Mouse (Mus musculus): ENCODE measurements around the gene Usp49. TPM values are rescaled to one million over a fixed set of nuclear protein-coding genes. Genes with fewer than 3 reads are reported as not detected.

The Usp49 gene
- polyA plus RNA-seq, 1 experiment = 4.6 TPM

DNA sequence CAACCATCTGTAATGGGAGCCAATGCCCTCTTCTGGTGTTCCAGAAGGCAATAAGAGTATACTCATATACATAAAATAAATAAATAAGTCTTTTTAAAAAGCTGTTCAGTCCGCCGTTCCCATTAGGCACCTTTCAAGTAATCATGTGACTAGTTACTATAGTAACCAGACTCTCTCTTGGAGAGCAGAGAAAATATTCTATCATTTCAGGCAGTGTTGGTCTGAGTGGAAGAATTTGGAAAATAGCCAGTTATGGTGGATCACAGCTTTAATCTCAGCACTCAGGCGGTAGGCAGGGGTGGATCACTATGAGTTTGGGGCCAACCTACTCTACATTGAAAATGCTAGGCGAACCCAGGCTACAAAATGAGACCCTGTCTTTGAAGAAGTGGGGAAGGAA, 38.7 kb downstream of the Usp49 start:
- Histone ChIP-seq H3K4me1 (ENCODE audit: control insufficient read depth, insufficient read depth, insufficient read length, low read length) (no peaks in the 10 kb centered on the region), H3K36me3 (ENCODE audit: control insufficient read depth, insufficient read depth, low read length) (no peaks in the 10 kb centered on the region), H3K4me3 (ENCODE audit: low read depth, low read length) (no peak overlapping the region), H3K27ac (ENCODE audit: insufficient read depth, low read depth, low read length) (no peak overlapping the region), H3K27me3 (ENCODE audit: control insufficient read depth, insufficient read depth, low read length) (no peaks in the 10 kb centered on the region)
- WGBS = 73% methylated on average over 4 of the region's 4 CpGs
- TF ChIP-seq POLR2A (IDR thresholded peaks at IDR 0.05; ENCODE audit: low read depth, low read length) = no peak
- TF ChIP-seq CTCF (IDR thresholded peaks at IDR 0.05; ENCODE audit: extremely low read depth, insufficient read length, insufficient replicate concordance, low read depth, low read length) = no peak

DNA sequence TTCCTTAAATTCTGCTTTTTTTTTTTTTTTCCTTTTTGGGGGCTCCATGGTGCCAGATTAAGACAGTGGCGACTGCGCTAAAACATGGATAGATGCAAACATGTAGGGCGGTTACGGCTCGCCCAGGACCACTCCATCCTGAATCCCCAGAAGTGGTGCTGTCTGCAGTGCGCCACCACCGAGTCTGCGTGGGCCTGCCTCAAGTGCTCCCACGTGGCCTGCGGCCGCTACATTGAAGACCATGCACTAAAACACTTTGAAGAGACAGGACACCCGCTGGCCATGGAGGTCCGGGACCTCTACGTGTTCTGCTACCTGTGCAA, 41.5 kb downstream of the Usp49 start:
- TF ChIP-seq POLR2A (IDR thresholded peaks at IDR 0.05; ENCODE audit: low read depth, low read length) (no peak), CTCF (IDR thresholded peaks at IDR 0.05; ENCODE audit: extremely low read depth, insufficient read length, insufficient replicate concordance, low read depth, low read length) (no peak)
- H3K36me3 ChIP-seq (ENCODE audit: control insufficient read depth, insufficient read depth, low read length) = peaks cover 3% of the 10 kb centered on the region; the same call in 1 of the 2 replicates
- 79% methylated on average over 14 of the region's 14 CpGs for WGBS
- H3K4me3 ChIP-seq (ENCODE audit: low read depth, low read length) = peak overlapping the region; percentile 48
- no peaks in the 10 kb centered on the region for H3K27me3 ChIP-seq (ENCODE audit: control insufficient read depth, insufficient read depth, low read length)
- H3K4me1 ChIP-seq (ENCODE audit: control insufficient read depth, insufficient read depth, insufficient read length, low read length) = no peaks in the 10 kb centered on the region
- no peak overlapping the region for H3K27ac ChIP-seq (ENCODE audit: insufficient read depth, low read depth, low read length)

DNA sequence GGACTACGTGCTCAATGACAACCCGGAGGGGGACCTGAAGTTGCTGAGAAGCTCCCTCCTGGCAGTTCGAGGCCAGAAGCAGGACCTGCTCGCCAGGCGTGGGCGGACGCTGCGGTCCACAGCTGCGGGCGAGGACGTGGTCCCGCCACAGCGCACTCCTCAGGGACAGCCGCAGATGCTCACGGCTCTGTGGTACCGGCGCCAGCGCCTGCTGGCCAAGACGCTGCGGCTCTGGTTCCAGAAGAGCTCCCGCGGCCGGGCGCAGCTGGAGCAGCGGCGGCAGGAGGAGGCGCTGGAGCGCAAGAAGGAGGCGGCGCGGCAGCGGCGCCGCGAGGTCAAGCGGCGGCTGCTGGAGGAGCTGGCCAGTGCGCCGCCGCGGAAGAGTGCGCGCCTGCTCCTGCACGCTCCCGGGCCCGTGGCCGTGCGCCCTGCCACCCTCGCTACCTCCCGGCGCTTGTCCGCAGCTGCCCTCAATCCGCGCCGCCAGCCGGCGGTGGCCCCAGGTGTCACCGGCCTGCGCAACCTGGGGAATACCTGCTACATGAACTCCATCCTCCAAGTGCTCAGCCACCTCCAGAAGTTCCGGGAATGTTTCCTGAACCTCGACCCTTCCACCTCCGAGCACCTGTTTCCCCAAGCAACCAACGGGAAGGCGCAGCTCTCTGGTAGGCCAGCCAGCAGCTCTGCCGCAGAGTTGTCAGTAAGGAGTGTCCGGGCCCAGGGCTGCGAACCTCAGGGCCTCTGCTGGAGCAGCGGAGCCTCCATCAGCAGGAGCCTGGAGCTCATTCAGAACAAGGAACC, 42.0 kb downstream of the Usp49 start:
- H3K4me1 ChIP-seq (ENCODE audit: control insufficient read depth, insufficient read depth, insufficient read length, low read length) = no peaks in the 10 kb centered on the region
- peak overlapping the region; percentile 48 for H3K4me3 ChIP-seq (ENCODE audit: low read depth, low read length)
- TF ChIP-seq CTCF (IDR thresholded peaks at IDR 0.05; ENCODE audit: extremely low read depth, insufficient read length, insufficient replicate concordance, low read depth, low read length) (no peak), POLR2A (IDR thresholded peaks at IDR 0.05; ENCODE audit: low read depth, low read length) (no peak)
- no peaks in the 10 kb centered on the region for H3K27me3 ChIP-seq (ENCODE audit: control insufficient read depth, insufficient read depth, low read length)
- no peak overlapping the region for H3K27ac ChIP-seq (ENCODE audit: insufficient read depth, low read depth, low read length)
- H3K36me3 ChIP-seq (ENCODE audit: control insufficient read depth, insufficient read depth, low read length) = peaks cover 3% of the 10 kb centered on the region; the same call in 1 of the 2 replicates
- 59% methylated on average over 68 of the region's 68 CpGs for WGBS

DNA sequence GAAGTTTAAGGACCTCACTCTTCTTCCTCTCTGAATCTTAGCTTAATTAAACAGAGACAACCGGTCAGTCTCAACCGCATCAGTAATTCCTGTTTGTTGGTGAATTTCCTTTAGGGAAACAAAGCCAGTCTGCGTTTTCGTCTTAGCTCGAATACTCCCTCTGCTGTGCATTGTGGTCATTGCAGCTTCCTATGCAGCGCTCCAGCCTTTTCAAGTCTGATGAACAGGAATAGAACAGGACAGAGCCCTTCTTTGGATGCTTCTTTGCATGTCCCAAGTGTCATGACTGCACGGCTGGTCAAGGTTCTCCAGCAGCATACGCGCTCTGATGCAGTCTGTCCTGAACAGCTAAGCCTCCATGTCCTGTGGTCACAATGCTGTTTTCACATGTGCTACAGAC, 46.1 kb downstream of the Usp49 start:
- H3K27ac ChIP-seq (ENCODE audit: insufficient read depth, low read depth, low read length) = no peak overlapping the region
- WGBS = 34% methylated on average over 9 of the region's 9 CpGs
- H3K4me3 ChIP-seq (ENCODE audit: low read depth, low read length) = no peak overlapping the region
- peaks cover 10% of the 10 kb centered on the region for H3K36me3 ChIP-seq (ENCODE audit: control insufficient read depth, insufficient read depth, low read length)
- no peaks in the 10 kb centered on the region for H3K4me1 ChIP-seq (ENCODE audit: control insufficient read depth, insufficient read depth, insufficient read length, low read length)
- TF ChIP-seq POLR2A (IDR thresholded peaks at IDR 0.05; ENCODE audit: low read depth, low read length) (no peak), CTCF (IDR thresholded peaks at IDR 0.05; ENCODE audit: extremely low read depth, insufficient read length, insufficient replicate concordance, low read depth, low read length) (peak; percentile 53; the same call in 1 of the 2 replicates)
- H3K27me3 ChIP-seq (ENCODE audit: control insufficient read depth, insufficient read depth, low read length) = no peaks in the 10 kb centered on the region

DNA sequence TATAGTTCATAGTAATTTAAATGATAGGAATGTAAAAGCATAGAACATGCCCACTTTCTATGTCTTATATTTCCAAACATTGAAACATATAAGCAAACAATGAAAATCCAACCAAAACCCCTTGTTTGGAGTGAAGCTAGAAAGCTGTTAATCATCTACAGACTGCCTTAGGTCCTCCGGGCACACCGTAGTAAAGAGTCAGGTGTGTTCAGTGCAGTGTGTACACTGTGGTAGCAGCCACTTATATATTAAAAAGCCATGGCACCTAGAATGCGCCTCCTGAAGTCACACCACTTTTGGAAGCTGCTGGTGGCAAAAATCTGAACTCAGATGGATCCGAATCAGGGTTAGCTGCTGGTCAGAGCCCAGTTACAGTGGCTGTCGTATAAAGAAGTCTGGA, 47.7 kb downstream of the Usp49 start:
- WGBS = 79% methylated on average over 5 of the region's 5 CpGs
- Histone ChIP-seq H3K4me3 (ENCODE audit: low read depth, low read length) (no peak overlapping the region), H3K27ac (ENCODE audit: insufficient read depth, low read depth, low read length) (no peak overlapping the region), H3K4me1 (ENCODE audit: control insufficient read depth, insufficient read depth, insufficient read length, low read length) (no peaks in the 10 kb centered on the region), H3K36me3 (ENCODE audit: control insufficient read depth, insufficient read depth, low read length) (peaks cover 12% of the 10 kb centered on the region), H3K27me3 (ENCODE audit: control insufficient read depth, insufficient read depth, low read length) (no peaks in the 10 kb centered on the region)
- no peak for TF ChIP-seq CTCF (IDR thresholded peaks at IDR 0.05; ENCODE audit: extremely low read depth, insufficient read length, insufficient replicate concordance, low read depth, low read length)
- no peak for TF ChIP-seq POLR2A (IDR thresholded peaks at IDR 0.05; ENCODE audit: low read depth, low read length)

DNA sequence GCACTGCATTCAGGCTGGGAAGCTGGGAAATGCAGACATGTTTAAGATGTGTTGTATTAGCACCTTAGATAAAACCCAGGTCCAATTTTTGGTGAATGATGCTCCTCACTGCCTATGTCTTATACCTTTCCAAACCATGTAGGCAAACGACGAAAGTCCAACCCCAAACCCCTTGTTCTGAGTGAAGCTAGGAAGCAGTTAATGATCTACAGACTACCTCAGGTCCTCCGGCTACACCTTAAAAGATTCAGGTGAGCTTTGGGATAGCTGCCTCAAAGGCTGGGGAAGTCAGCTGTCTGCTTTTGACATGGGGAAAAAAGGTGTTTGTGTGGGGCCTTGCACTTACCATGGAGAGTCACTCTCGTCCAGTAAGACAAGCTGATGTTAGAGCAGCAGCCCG, 48.2 kb downstream of the Usp49 start:
- H3K4me3 ChIP-seq (ENCODE audit: low read depth, low read length) = no peak overlapping the region
- H3K27me3 ChIP-seq (ENCODE audit: control insufficient read depth, insufficient read depth, low read length) = no peaks in the 10 kb centered on the region
- TF ChIP-seq CTCF (IDR thresholded peaks at IDR 0.05; ENCODE audit: extremely low read depth, insufficient read length, insufficient replicate concordance, low read depth, low read length) = no peak
- TF ChIP-seq POLR2A (IDR thresholded peaks at IDR 0.05; ENCODE audit: low read depth, low read length) = no peak
- peaks cover 12% of the 10 kb centered on the region for H3K36me3 ChIP-seq (ENCODE audit: control insufficient read depth, insufficient read depth, low read length)
- H3K27ac ChIP-seq (ENCODE audit: insufficient read depth, low read depth, low read length) = no peak overlapping the region
- 68% methylated on average over 5 of the region's 5 CpGs for WGBS
- H3K4me1 ChIP-seq (ENCODE audit: control insufficient read depth, insufficient read depth, insufficient read length, low read length) = no peaks in the 10 kb centered on the region

DNA sequence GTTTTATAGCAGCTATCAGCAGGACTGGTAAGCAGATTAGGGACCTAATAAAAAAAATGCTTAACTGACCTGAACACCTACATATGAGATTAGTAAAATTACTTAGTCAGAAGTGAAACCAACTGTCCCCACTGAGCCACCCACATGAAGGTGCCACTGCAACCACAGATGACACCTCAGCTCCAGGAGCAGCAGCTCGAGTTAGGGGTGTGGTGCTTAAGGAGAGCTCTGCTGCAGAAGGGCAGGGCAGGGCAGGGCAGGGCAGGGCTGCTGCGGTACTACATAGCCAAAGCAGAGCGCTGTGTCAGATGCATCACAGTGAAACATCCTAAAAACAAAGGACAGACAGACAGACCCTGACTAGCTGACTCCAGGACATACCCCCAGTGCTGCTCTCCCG, 52.3 kb downstream of the Usp49 start:
- whole genome bisulfite sequencing = 49% methylated on average over 4 of the region's 4 CpGs
- Histone ChIP-seq H3K36me3 (ENCODE audit: control insufficient read depth, insufficient read depth, low read length) (peaks cover 10% of the 10 kb centered on the region), H3K4me1 (ENCODE audit: control insufficient read depth, insufficient read depth, insufficient read length, low read length) (peaks cover 3% of the 10 kb centered on the region; the same call in 1 of the 2 replicates)

More for the DNA sequence above, 52.3 kb downstream of the Usp49 start:
- Histone ChIP-seq H3K4me3 (ENCODE audit: low read depth, low read length) (no peak overlapping the region), H3K27me3 (ENCODE audit: control insufficient read depth, insufficient read depth, low read length) (no peaks in the 10 kb centered on the region), H3K27ac (ENCODE audit: insufficient read depth, low read depth, low read length) (no peak overlapping the region)
- no peak for TF ChIP-seq POLR2A (IDR thresholded peaks at IDR 0.05; ENCODE audit: low read depth, low read length)
- no peak for TF ChIP-seq CTCF (IDR thresholded peaks at IDR 0.05; ENCODE audit: extremely low read depth, insufficient read length, insufficient replicate concordance, low read depth, low read length)

Data from small intestine, adult 2 months (tissue).